Mouse (Mus musculus): ENCODE results near the gene Hoxa13. TPM values are rescaled to one million over a fixed set of nuclear protein-coding genes. Genes with fewer than 3 reads are reported as not detected.

Hoxa13 gene
- polyA plus RNA-seq, 3 experiments from 2014 or later = not detected

DNA sequence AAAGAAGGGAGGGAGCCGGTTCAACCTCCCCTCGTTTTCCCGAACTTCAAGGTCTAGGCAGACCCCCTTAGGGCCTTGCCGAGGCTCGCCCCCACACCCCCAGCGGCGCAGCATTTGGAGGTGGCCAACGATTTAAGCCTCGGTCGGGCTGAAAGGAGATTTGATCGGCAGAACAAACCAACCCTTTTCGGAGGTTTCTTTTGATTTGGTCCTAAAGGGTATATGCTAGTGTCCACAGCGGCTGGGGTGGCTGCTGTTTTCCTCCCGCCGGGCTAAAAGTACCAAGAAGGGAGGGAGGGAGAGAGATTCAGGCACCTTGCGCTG lies 11.3 kb downstream of the Hoxa13 start:
- ATAC-seq = no peak

DNA sequence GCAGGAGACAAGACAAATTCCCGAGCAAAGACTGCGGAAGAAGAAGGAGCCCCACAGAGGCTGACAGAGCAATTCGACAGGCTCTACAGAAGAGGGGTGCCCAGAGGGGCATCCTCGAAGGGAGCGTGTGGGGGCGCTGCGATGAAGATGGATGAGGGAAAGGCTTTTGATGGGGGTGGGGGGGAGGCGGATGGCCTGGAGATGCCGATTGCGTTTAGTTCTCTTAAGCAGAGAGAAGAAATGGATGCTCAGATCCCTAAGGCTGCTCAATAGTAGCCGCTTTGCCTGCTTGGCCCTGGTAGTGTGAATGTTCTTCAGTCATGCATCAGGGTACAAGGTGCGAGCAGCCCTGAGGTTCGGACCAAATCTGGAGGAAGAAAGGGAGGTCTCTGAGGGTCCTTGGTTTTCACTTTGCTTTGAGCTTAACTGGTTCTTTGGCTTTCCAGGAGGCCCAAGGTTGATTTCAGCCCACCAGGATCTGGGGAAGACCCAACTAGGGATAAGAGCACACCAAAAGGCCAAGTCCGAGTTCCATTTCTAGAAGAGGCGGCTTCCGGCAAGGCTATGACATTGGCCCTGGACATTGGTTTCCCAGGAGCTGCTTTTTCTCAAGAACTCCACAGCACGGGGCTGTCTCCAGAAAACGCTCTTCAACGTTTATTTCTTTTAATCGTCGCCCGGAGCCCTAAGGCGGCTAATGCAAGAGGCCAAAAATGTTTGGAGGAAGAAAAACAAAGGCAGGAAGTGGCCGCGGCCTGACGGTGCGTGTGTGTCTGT lies 11.9 kb downstream of the Hoxa13 start:
- peak; percentile 22 for ATAC-seq

DNA sequence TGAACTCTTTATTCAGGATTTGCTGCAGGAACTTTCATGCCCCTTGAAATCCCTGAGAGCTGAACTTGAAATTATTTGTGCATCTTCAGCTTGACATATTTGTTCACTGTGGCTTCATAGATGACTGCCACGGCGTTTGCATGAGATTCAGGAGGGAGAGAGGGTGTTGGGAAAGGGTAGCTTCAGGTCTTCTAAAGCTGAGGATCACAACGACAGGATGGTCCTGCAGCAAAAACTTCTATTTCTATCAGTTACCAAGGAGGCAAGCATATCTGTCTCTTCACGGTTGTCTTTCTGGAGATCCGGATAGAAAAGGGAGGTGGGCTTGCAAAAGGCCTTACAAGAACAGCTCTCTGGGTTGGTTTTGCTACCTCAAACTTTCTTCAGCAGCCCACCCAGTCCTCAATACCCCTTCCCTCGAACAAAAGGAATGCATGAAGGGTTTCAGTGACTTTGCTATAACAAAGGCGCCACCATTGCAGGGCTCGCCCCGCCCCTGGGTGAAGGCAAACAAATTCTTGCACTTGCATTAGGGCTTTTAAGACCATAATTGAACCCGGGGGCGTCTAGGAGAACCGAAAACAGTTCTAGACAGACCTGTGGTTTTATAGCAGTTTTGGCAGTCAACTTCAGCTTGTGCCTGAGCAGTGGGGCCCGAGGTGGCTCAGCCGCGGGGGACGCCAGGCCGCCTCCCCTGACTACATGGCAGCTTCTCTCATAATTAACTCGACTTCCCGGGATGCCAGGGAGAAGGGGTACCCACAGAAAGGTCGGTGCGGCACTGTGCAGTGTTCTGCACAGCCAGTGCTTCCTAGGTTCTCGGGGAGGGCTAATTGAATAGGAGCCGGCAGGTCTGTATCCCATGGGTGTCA lies 12.7 kb downstream of the Hoxa13 start:
- no peak for ATAC-seq

DNA sequence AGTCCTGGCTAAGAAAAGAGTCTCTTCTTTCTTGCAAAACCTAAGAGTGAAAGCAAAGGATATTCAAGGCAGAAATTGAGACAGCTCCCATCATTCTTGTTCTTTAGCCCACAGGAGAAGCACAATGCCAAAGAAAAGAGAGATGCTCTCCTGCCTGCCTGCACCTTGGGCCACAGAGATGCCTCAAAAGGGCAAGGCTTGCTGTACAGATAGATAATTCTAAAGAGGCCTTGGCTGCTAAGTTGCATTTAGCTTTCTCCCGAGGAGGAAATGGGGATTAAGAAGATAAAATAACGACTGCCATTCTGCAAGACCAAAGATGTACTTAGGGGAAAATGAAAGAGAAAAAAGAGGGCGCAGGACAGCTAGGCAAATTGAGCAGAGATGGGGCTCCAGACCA lies 13.8 kb downstream of the Hoxa13 start:
- ATAC-seq = no peak

DNA sequence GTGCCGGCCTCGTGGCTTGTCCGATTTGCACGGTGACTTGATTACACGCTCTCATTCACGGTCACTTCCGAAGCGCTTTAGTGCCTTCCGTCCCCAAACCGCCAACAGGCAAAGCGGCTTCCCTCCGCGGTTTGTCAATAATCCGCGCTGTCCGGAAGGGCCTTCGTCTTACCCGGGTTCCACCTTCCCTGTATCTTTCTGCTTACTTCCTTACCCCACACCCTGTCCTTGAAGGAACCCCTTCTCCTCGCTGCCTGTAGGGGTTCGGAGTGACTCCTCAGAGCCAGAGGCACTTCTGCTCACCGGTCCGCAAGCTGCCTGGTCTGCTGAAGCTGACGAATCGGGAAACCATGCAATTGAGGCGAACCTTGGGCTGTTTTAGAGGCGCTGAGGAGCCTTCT lies 14.3 kb downstream of the Hoxa13 start:
- ATAC-seq = peak; percentile 24

DNA sequence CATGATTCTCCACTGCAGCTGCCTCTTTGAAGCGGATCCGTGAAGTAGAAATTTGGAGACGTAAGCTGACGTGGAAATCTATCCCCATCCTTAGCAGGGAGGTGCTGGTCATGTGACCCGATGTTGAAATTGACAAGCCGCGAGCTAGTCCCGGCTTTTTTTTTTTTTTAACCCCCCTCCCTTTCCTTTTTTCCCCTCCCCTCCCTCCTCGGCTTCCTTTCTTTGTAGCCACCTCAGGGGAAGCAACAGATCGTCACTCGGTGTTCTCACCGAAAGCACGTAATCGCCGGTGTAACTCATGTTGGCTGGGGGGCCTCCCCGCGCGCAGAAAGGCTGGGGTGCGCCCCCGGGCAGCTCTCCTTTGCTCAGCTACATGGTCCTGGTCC lies 14.9 kb downstream of the Hoxa13 start, which contains the start of gene Hoxa11:
Gene Hoxa11, minus strand, starts transcription at position 54 of the 386 bp plus-strand sequence.
- peak; percentile 30 for ATAC-seq

DNA sequence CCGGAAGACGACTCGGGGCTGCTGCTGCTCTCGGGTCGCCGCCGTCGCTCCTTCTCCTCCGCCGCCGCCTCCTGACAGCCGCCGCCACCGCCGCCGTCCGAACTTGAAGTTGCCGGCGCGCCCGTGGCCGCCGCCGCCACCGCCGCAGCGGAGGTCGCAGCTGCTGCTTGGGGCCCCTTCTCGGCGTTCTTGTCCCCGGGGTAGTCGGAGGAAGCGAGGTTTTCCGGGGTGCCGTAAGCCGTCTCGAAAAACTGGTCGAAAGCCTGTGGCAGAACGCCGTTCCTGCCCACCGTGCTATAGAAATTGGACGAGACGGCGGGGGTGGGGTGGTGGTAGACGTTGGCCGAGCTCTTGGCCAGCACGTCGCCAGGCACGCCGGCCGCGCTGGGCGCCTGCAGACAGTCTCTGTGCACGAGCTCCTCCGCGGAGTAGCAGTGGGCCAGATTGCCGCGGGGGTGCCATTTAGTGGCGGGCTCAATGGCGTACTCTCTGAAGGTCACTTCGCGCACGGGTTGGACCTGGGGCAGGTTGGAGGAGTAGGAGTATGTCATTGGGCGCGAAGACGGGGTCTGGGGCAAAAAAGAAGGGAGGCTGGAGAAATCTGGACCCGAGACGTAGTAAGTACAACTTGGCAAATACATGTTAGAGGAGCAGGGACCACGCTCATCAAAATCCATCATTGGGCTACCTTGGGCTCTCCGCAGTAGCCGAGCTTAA lies 15.5 kb downstream of the Hoxa13 start:
- ATAC-seq = no peak

DNA sequence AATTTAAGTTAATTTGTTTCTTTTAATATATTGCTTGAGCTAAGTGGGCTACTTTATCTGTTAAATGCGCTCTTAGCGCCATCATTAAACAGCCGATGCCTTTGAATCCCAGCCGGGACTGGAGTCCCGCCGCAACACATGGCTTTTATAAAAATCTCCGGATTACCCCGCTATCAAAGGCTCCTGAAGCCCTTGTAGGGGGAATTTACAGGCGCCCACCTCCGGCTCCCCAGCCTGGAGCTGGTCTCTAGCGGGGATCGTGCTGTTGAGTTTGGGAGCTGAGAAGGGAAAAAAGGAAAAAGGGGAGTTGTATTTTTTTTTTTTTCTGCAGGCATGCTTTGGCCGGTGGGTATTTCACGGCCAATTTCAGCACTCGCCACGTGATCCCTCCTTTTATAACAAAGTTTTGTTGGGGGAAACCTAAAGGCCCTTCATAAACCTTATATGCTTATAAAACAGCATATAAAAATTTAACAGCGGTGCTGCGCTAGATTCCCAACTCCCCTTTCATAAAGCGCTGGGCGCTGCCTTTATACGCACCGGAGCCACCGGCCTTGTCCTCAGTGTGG lies 16.1 kb downstream of the Hoxa13 start:
- no peak for ATAC-seq

DNA sequence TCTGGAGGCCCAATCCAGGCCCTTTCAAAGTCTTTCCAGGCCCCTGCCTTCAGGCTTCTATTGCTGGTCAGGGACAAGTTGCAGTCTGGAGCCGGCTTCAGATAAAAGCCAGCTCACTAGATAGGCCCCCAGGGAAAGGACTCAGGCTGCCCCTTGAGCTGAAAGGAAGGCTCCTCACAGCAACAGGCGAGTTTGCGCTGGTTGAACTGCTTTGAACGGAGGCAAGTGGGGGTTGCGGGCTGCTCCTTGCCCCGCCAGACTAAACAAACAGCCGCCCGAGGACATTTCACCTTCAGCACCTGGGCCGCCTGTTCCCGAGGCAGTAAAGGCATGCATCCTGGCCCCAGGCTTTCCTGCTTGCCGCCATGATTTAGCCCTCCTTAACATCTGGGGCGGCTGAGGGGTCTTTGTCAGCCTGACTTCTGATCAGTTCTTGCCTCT lies 17.0 kb downstream of the Hoxa13 start:
- no peak for ATAC-seq

DNA sequence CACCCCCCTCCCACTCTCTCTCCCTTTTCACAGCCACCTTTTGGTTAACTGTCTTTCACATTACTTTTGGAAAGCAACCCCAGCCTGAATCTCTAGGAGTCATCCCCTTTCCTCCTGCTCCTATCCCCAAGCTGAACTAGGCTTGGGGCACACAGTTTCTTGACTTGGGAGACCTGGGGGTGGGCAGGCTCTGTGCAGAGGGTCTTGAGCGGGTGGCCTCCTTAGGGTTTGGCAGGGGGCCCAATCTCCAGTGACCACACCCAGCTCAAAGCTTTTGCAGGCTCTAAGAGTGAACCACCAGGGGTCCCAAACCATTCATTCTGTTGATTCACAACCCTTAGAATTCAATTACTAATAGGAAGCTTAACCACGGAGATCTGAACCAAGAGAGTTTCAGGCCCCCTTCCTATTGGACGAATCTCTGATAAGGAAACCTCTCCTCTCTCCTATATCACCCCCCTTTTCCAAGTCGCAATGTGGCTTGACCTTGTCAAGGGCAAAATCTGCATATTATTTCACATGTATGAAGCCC lies 17.8 kb downstream of the Hoxa13 start:
- no peak for ATAC-seq

DNA sequence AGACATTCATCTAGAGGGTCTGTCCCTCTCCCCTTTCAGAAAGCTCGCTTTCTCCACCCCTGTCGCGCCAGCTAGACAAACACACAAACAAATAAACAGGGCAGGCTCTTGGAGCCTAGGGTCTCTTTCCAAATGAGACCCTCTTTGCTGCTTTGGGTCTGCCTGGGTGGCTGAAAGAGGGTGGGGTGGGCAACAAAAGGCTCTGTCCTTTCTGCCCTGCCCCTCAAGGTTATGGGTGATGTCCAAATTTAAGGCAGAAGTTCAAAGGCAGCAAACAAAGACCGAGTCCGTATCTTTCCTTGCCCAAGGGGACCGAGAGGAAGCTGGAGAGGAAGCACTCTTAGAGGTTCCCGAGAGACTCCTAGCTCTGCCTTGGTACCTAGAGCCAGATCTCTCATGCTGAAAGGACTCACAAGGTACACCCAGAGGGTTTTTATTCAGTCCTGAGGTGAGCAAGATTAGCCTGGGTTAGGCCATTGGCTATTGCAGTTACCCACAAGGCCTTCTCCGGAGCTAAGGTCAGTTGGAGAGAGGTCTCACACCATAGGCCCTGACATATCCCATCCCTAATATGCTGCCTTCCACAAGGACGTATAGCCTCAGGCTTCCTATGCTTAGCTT lies 19.6 kb downstream of the Hoxa13 start:
- ATAC-seq = no peak

DNA sequence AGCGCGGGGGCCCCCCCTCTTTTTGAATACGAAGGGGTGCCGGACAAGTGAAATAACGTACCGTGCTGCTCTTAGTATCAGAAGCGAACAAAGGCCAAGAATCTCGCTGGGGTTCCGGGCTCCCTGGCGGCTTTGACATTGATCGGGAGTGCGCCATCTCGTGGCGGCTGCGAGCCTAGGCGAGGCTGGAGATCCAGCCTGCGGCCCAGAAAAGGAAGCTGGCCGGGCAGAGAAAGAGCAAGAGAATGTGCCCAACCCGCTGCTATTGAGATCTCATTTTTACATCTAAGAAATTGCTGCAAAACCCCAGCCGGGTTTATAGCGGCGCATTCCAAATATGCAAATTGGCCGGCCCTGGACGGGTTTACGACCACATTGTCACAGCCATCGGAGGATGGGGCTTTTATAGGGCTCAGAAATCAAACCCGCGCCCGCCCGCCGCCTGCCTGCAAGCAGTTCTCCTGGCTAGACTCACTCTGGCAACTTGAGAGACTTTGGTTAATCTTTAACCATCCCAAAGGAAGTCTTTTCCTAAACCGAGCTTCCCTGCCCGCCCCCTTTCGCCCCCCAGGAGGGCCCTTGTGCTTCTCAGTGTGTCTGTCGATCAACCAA lies 20.2 kb downstream of the Hoxa13 start, which contains the start of gene Hoxa10:
Gene Hoxa10, minus strand, starts transcription at position 466 of the 612 bp plus-strand sequence.
- peak; percentile 79 for ATAC-seq

DNA sequence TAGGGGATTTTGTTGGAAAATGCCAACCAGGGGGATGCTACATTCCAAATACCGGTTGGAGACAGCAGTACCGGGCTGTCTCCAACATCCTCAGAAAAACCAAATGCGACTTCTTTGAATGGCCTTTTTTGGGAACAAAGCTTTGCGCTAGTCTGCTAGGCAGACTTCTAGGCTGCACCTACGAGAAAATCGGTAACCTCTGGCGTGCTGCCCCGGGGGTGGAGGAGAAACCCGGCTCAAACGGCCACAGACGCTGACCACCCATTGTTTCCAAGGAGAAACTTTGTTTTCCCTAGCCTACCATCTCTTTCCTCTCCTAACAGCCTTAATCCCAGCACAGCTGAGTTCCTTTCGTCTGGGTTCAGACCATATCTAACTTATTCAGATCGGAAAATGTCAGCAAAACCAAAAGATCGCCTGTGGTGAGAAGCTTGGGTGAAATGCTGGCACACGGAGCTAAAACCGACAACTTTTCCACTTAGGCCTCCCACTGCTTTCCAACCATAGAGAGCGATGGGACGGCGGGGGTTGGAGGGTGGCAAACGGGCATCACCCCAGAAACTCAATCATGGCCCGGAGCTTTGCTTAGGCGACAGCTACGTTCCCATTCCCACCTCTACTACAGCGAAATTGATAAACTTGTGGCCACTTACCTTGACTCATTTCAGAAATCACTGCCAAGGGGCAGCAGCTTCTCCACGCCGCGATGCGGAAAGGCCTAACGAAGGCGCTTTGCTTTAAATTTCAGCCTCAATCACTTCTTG lies 20.9 kb downstream of the Hoxa13 start:
- no peak for ATAC-seq

DNA sequence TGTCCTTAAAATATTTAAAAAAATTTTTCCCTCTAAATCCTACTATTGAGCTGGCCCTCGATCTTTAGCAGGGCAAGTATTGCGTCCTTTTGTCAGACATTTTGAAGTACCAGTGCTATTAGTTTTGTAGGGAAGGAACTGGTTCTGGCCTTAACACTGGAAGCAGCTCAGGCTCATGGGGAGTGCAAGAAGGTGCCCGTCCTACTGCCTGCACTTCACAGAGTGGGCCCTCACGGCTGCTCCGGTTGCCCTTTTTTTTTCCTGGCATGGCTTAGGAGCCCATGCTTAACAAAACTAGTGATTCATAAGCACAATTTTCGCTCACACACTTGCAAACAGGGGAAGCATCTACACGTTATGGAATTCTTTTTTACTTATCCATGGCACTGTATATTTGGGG lies 21.7 kb downstream of the Hoxa13 start:
- no peak for ATAC-seq

DNA sequence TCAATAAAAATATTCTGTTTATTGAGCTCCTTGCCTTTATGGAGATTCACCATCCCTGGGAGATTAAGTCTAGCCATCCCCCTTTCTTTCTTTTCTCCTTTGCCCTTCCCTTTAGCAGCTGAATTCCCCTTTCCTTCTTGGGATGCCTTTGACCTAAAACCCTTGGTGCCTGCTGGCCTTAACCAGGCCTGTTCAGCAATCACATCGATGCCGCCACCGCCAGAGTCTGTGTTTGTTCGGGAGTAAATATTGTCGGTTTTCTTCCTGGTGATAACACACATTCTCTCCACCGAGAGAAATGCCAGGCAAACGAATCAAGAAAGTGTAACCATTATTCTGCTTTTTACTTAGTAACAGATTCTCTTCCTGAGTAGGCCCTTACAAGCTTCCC lies 22.5 kb downstream of the Hoxa13 start:
- ATAC-seq = no peak

DNA sequence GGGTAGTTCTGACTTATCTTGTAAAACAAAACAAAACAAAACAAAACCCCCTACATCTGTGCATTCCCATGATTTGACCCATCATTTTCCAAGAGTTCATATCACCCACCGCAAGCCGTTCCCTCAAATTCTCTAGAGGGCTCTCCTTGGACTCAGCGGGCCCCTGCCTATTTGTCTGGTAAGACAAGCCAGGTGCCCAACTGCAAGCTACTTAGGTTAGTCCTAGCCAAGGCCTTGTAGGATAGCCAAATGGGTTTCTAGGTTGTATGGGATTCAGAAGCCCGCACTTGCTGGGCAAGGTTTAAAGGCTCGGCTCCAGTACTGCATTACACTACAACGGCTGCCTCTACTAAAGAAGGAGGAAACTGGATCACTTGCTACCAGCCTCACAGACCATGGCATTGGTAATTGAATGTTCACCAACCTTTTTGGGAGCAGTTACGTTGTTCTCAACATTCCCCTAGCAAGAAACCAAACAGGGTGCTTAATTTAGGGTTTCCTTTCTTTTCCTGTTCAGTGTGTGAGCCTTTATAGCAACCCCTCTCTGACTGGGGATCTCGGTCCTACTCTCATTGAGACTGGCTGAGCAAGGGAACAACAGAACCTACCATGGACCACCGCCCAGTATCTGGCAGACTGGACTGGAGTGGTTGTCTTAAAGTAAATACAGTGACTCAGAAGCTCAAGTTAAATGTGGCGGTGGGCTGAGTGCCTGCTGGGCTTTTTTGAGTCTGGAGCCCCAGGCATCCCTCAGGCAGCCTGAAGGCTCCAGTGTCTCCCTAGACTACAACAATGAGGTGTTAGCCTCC lies 23.1 kb downstream of the Hoxa13 start:
- no peak for ATAC-seq

DNA sequence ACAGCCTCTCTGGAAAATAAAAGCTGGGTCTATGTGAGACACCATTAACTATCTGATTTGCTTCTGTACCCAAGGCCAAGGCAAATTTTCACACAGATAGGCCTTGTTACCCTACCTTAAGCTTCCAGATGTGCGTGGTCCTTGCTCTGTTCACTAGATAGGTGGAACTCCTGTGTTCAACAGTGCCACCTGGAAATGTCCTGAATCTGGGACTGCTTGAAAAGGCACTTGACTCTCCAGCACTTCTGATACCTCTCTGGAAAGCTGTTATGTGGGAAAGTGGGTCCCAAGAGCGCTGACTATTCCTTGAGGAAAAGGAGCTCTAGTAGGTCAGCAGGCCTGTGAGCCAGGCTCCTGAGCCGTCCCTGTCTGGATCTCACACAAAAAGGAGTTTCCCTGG lies 23.9 kb downstream of the Hoxa13 start:
- ATAC-seq = no peak

DNA sequence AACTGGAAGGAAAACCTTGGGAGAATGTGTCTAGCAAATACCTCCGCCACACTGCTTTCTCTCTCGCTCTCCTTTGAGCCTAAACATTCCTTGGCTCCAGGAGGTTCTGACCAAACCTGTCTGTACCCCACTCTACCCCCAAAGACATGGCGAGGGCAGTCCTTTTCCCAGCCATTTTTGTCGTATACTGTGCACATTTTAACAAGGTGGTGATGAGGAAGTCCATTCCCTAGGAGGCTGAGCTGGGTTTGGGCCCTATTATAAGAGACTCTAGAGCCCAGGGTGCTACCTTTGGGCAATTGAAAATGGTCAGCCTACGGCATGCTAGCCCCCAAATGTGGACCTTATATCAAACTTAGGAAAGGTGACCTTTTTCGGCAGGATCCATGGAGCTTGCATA lies 24.8 kb downstream of the Hoxa13 start:
- no peak for ATAC-seq

DNA sequence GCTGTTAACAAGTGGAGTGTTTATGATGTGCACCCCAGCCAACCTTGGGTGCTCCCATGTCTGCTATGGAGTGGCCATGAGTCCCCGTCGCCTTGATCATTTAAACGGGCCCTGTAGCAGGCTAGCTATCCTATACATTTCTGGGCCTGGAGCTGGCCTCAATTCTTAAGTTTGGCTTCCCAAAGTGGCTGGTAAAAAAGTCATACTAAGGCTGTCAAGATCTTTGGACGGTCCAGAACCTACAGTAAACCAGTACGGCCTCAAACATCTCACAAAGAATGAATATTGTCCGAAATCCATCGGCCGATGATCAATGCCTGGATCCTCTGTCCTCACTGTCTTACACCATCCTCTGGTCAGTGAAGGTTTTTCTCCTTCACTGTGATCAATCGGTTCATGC lies 25.4 kb downstream of the Hoxa13 start:
- no peak for ATAC-seq
